Comparison of ENCODE assay signal across 20 mouse cellular contexts in the genomic region with DNA sequence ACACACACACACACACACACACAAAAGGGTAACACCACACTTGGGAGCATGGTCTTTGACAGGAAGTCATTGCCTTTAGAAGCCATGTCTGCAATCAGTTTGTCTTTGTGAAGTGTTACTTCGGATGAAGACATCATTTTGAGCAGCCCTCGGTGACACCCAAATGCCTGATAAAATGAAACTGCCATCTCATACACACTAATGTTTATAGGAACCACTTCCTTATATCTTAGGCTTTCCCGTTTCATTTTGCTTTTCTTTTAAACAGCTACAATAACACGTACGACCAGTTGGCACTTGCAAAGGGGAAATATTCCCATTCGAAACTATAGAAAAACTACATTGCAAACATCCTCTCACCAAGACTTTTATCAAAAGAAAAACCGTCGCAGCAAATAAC. TPM values are rescaled to one million over a fixed set of nuclear protein-coding genes. Genes with fewer than 3 reads are reported as not detected.
DNase-seq lines count a peak whose midpoint lies in the region; ATAC-seq and TF ChIP-seq lines count a peak whose summit lies in the region.
"Had no signal": no experiment of that assay in that cellular context is flagged by ENCODE, and none has a peak within 500 bp of the region (broad histone marks: within the 10 kb centered on the region; RNA-seq: fewer than 3 reads in every experiment).

No protein-coding gene starts in this region.

- H3K9ac ChIP-seq in heart, embryonic 14.5 days (ENCODE audit: low read length), result no peak overlapping the region
- H3K9ac ChIP-seq in midbrain, embryonic 14.5 days (replicated peaks; ENCODE audit: low read length), result no peak overlapping the region
- H3K9ac ChIP-seq in liver, embryonic 11.5 days (ENCODE audit: low read depth, low read length), result no peak overlapping the region
- H3K9ac ChIP-seq in intestine, embryonic 16.5 days (ENCODE audit: low read depth, low read length), result no peak overlapping the region
- H3K9ac ChIP-seq: embryonic facial prominence, embryonic 15.5 days; liver, embryonic 12.5 days; neural tube, embryonic 15.5 days had no signal

- peaks cover 0 to 5% of the 10 kb centered on the region in 2 experiments; a peak in 1 of 4 replicates for H3K4me1 ChIP-seq in heart, embryonic 14.5 days (ENCODE audit: control insufficient read depth in 2 of 2, insufficient read depth in 2 of 2, low read length in 2 of 2)
- peaks cover 26% of the 10 kb centered on the region for H3K4me1 ChIP-seq in midbrain, embryonic 14.5 days (ENCODE audit: control insufficient read depth, insufficient read depth, low read length)
- no peaks in the 10 kb centered on the region for H3K4me1 ChIP-seq in liver, embryonic 11.5 days (replicated peaks; ENCODE audit: control insufficient read depth, insufficient read depth, low read length)
- H3K4me1 ChIP-seq in intestine, embryonic 16.5 days (ENCODE audit: control insufficient read depth, insufficient read depth, low read length), result no peaks in the 10 kb centered on the region
- H3K4me1 ChIP-seq: liver, embryonic 12.5 days had no signal

- H3K9me3 ChIP-seq in heart, embryonic 14.5 days (ENCODE audit: control insufficient read depth, low read length), result no peaks in the 10 kb centered on the region
- H3K9me3 ChIP-seq in midbrain, embryonic 14.5 days (ENCODE audit: control insufficient read depth, low read length), result no peaks in the 10 kb centered on the region
- no peaks in the 10 kb centered on the region for H3K9me3 ChIP-seq in liver, embryonic 11.5 days (ENCODE audit: control insufficient read depth, low read length)
- no peaks in the 10 kb centered on the region for H3K9me3 ChIP-seq in intestine, embryonic 16.5 days (ENCODE audit: control insufficient read depth, low read length)
- H3K9me3 ChIP-seq: embryonic facial prominence, embryonic 15.5 days; liver, embryonic 12.5 days; neural tube, embryonic 15.5 days had no signal

- 64% methylated on average over 8 of the region's 8 CpGs for WGBS in heart, embryonic 14.5 days
- 50% methylated on average over 8 of the region's 8 CpGs for whole genome bisulfite sequencing in midbrain, embryonic 14.5 days
- 71% methylated on average over 8 of the region's 8 CpGs for WGBS in liver, embryonic 11.5 days
- WGBS in intestine, embryonic 16.5 days, result 55% methylated on average over 8 of the region's 8 CpGs

- H3K36me3 ChIP-seq in heart, embryonic 14.5 days (ENCODE audit: control insufficient read depth, insufficient read depth, low read length), result no peaks in the 10 kb centered on the region
- no peaks in the 10 kb centered on the region for H3K36me3 ChIP-seq in midbrain, embryonic 14.5 days (ENCODE audit: control insufficient read depth, insufficient read depth, low read length)
- H3K36me3 ChIP-seq in liver, embryonic 11.5 days (ENCODE audit: control insufficient read depth, insufficient read depth, low read length), result no peaks in the 10 kb centered on the region
- H3K36me3 ChIP-seq in intestine, embryonic 16.5 days (ENCODE audit: control insufficient read depth, insufficient read depth, low read length), result no peaks in the 10 kb centered on the region
- H3K36me3 ChIP-seq: embryonic facial prominence, embryonic 15.5 days; G1E; liver, embryonic 12.5 days; neural tube, embryonic 15.5 days had no signal

- no peak overlapping the region for H3K4me3 ChIP-seq in heart, embryonic 14.5 days (ENCODE audit: control insufficient read depth in 1 of 2, insufficient read depth in 1 of 2, low read depth in 1 of 2, low read length in 2 of 2)
- peak overlapping the region; percentile 5; the same call in 1 of the 2 replicates for H3K4me3 ChIP-seq in left cerebral cortex, adult 2 months
- H3K4me3 ChIP-seq in midbrain, embryonic 14.5 days (replicated peaks; ENCODE audit: low read depth, low read length), result no peak overlapping the region
- no peak overlapping the region for H3K4me3 ChIP-seq in liver, embryonic 11.5 days (ENCODE audit: low read depth, low read length)
- no peak overlapping the region for H3K4me3 ChIP-seq in intestine, embryonic 16.5 days (ENCODE audit: low read length)
- H3K4me3 ChIP-seq: embryonic facial prominence, embryonic 15.5 days; liver, embryonic 12.5 days; neural tube, embryonic 15.5 days had no signal

- intact Hi-C loops in heart, postnatal 25 days (cut with DNase I), result no loop called here
- intact Hi-C loops in left cerebral cortex, adult 2 months (cut with DNase I), result no loop called here
- intact Hi-C loops in left cerebral cortex, postnatal 10 days (cut with DNase I), result loop anchor here (5.0 kb wide), 1 partner anchor 72 kb away; no protein-coding TSS in a partner anchor

- no peak for DNase-seq in heart, postnatal 25 days (ENCODE audit: low spot score)
- DNase-seq in left cerebral cortex, adult 2 months (ENCODE audit: extremely low spot score in 1 of 2, low spot score in 2 of 2), result no peak
- DNase-seq in left cerebral cortex, postnatal 10 days (ENCODE audit: extremely low spot score in 1 of 2, low spot score in 2 of 2), result no peak
- DNase-seq in midbrain, embryonic 14.5 days, result no peak
- no peak for DNase-seq in liver, embryonic 11.5 days (ENCODE audit: low spot score)
- DNase-seq: adrenal gland, postnatal 10 days; cerebellum, adult 18-20 months; gastrocnemius, postnatal 10 days; left cerebral cortex, postnatal 4 days; retina, postnatal 1 day had no signal

- H3K27me3 ChIP-seq in heart, embryonic 14.5 days (ENCODE audit: control insufficient read depth, insufficient read depth, low read length), result no peaks in the 10 kb centered on the region
- no peaks in the 10 kb centered on the region for H3K27me3 ChIP-seq in midbrain, embryonic 14.5 days (ENCODE audit: control insufficient read depth, insufficient read depth, low read length)
- no peaks in the 10 kb centered on the region for H3K27me3 ChIP-seq in liver, embryonic 11.5 days (replicated peaks; ENCODE audit: control insufficient read depth, insufficient read depth, low read length)
- no peaks in the 10 kb centered on the region for H3K27me3 ChIP-seq in intestine, embryonic 16.5 days (replicated peaks; ENCODE audit: control insufficient read depth, insufficient read depth, low read length)
- H3K27me3 ChIP-seq: embryonic facial prominence, embryonic 15.5 days; neural tube, embryonic 15.5 days had no signal

- no peak for TF ChIP-seq CTCF in left cerebral cortex, adult 2 months (IDR thresholded peaks at IDR 0.05)

- ATAC-seq in heart, embryonic 14.5 days (ENCODE audit: insufficient number of reproducible peaks, insufficient read depth, low FRiP score, low read depth), result no peak
- ATAC-seq in common myeloid progenitor, adult 5-6 weeks (replicated peaks; ENCODE audit: low read depth, poor library complexity, severe bottlenecking), result peak; percentile 31; the same call in 1 of the 2 replicates
- no peak for ATAC-seq in midbrain, embryonic 14.5 days (ENCODE audit: low FRiP score, low TSS enrichment)
- no peak for ATAC-seq in liver, embryonic 11.5 days (replicated peaks; ENCODE audit: low FRiP score)
- no peak for ATAC-seq in intestine, embryonic 16.5 days
- ATAC-seq: liver, embryonic 12.5 days had no signal

- H3K4me2 ChIP-seq in heart, embryonic 14.5 days (ENCODE audit: low read length), result peak overlapping the region; percentile 34
- H3K4me2 ChIP-seq in midbrain, embryonic 14.5 days (ENCODE audit: low read length), result 0 out of 2 replicates have a peak overlapping the region, but pooled peaks have one; percentile 2
- H3K4me2 ChIP-seq in liver, embryonic 11.5 days, result no peak overlapping the region
- H3K4me2 ChIP-seq in intestine, embryonic 16.5 days (ENCODE audit: low read depth, low read length), result no peak overlapping the region
- H3K4me2 ChIP-seq: embryonic facial prominence, embryonic 15.5 days; heart, embryonic 11.5 days; liver, embryonic 12.5 days; neural tube, embryonic 15.5 days had no signal

- no peak overlapping the region for H3K27ac ChIP-seq in heart, embryonic 14.5 days (replicated peaks in 1 of 2; ENCODE audit: control insufficient read depth in 1 of 2, insufficient read depth in 1 of 2, low read depth in 2 of 2, low read length in 2 of 2)
- no peak overlapping the region for H3K27ac ChIP-seq in left cerebral cortex, adult 2 months
- H3K27ac ChIP-seq in midbrain, embryonic 14.5 days (replicated peaks; ENCODE audit: low read depth, low read length), result no peak overlapping the region
- no peak overlapping the region for H3K27ac ChIP-seq in liver, embryonic 11.5 days (ENCODE audit: low read depth, low read length)
- no peak overlapping the region for H3K27ac ChIP-seq in intestine, embryonic 16.5 days (ENCODE audit: low read length)
- H3K27ac ChIP-seq: embryonic facial prominence, embryonic 15.5 days; liver, embryonic 12.5 days; macrophage; neural tube, embryonic 15.5 days had no signal

RNA-seq across cellular contexts. Expression of a gene that starts 42.1 kb away (rescaled TPM):
- polyA plus RNA-seq in heart, embryonic 14.5 days (2014; fragmentation: Nextera tagmentation; extraction: Ambion mirVana), result not detected in 2 replicates
- under 1 TPM in 1 of 2 experiments, not detected in 1; 0.17 TPM for total RNA-seq in heart, postnatal 25 days (2021)
- total RNA-seq in left cerebral cortex, adult 2 months (2021), result under 1 TPM; 0.27 to 0.49 TPM
- under 1 TPM; 0.41 to 0.92 TPM for total RNA-seq in left cerebral cortex, postnatal 10 days (2021)
- total RNA-seq in common myeloid progenitor, adult 5-6 weeks (2017), result 0.18 TPM in 1 of 2 replicates, not detected in the other
- 1.1 TPM in 2 replicates for polyA plus RNA-seq in midbrain, embryonic 14.5 days (2014; fragmentation: Nextera tagmentation; extraction: Ambion mirVana)
- not detected in 2 replicates for polyA plus RNA-seq in liver, embryonic 11.5 days (2014; fragmentation: Nextera tagmentation; extraction: Ambion mirVana)
- polyA plus RNA-seq in intestine, embryonic 16.5 days (2015; fragmentation: Nextera tagmentation; extraction: Ambion mirVana), result 0.10 TPM in 1 of 2 replicates, not detected in the other
- polyA plus RNA-seq: C2C12; embryonic facial prominence, embryonic 15.5 days; G1E; liver, embryonic 12.5 days; macrophage had no signal

Comparison
In these comparisons a context has a peak if more than half of its experiments do, and no peak if none do; other contexts are left out.
1. H3K4me2 ChIP-seq: peak in heart, embryonic 14.5 days (single experiment) and midbrain, embryonic 14.5 days (single experiment); none in liver, embryonic 11.5 days (single experiment) and intestine, embryonic 16.5 days (single experiment).